Mouse (Mus musculus): ENCODE results near the gene Fut7.
A peak's percentile ranks its signal among the peaks of the same experiment; 100 is the strongest.

GRCm38 (mm10) chr2:25376589-25376988 is 46.5 kb upstream of the Fut7 start:
- TF ChIP-seq POLR2A (IDR thresholded peaks at IDR 0.05; ENCODE audit: low read depth, low read length) (no peak), CTCF (IDR thresholded peaks at IDR 0.05; ENCODE audit: extremely low read depth, insufficient read length, insufficient replicate concordance, low read depth, low read length) (peak; percentile 47; the same call in 1 of the 2 replicates)

Measured in small intestine, adult 2 months (tissue).